Mouse (Mus musculus): ENCODE data around the gene Bst2. TPM values are rescaled to one million over a fixed set of nuclear protein-coding genes. Genes with fewer than 3 reads are reported as not detected.

Bst2 gene
- polyA plus RNA-seq, 1 experiment from 2014 or later, result 16.4 TPM

DNA sequence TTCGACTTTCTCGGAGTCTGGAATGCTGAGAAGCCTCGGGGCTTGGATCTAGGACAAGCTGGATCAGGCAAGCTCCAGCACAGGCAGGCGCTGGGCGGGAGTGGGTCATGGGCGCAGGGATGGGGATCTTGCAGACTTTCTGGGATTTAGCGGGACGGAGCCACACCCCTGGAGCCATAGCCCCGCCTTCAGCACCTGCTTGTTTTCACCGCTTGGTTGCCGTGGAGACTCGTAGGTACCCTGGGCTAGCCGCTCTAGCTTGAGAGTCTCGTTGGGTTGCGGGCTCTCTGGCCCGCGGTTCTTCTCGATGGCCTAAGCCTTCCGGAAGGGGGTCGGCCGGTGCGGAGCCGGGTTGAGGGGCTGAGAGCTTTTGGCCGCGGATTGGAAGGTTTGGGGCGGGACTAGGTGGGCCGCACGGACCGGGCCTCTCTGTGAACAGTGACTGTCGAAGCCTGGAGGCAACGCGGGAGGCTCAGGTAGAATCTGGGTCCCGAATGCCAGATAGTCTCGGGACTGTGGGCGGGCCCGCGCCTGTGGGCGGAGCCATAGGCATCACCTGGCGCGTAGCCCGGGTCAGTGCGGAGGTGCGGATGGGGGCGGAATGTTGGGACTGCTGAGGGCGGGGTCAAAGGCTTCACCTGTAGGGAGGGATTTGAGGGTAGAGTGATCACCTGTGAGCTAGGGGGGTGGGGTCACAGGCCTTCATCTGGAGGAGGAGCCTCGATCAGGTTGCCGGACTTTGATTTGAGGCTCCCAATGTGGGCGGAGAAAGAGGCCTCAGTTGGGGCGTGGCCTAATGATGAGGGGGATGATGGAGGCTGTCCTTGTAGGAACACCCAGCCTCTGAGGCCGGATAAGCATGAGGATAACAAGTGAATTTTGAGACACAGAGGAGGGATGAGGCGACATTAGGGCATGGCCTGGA lies 32.4 kb upstream of the Bst2 start:
- peak; percentile 82 for ATAC-seq (ENCODE audit: low FRiP score, low read depth)
- no peaks in the 10 kb centered on the region for H3K9me3 ChIP-seq
- H3K4me3 ChIP-seq, result peak overlapping the region; percentile 61
- peak overlapping the region; percentile 89 for H3K4me2 ChIP-seq (replicated peaks)
- under 1% methylated on average over 51 of the region's 51 CpGs for WGBS
- H3K27me3 ChIP-seq (replicated peaks), result peaks cover 26% of the 10 kb centered on the region
- no peak overlapping the region; the same call in 1 of the 2 replicates for H3K27ac ChIP-seq
- H3K4me1 ChIP-seq, result peaks cover 28% of the 10 kb centered on the region
- peak overlapping the region; percentile 52 for H3K9ac ChIP-seq
- H3K36me3 ChIP-seq, result no peaks in the 10 kb centered on the region

DNA sequence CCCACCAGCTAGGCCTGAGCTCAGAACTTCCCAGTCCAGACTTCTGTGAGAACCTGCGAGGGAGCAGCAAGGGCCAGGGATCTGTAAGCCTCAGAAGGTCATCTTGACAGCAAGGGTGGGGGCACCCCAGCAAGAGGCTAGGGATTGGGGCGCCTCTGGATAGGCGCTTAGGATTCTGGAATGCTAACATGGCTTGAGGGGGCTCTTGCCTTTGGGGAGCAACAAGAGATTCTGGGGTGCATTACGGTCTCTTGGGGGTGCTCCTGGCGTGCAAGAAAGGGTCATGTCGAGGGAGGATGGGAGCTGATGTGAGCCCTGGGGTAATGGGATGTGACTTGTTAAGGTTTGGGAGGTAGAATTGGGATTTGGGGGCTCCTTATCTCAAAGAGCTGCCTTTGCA lies 31.7 kb upstream of the Bst2 start:
- Histone ChIP-seq H3K4me2 (replicated peaks) (peak overlapping the region; percentile 89), H3K36me3 (no peaks in the 10 kb centered on the region), H3K27ac (no peak overlapping the region), H3K9ac (peak overlapping the region; percentile 52; the same call in 1 of the 2 replicates), H3K27me3 (replicated peaks) (peaks cover 29% of the 10 kb centered on the region), H3K9me3 (peaks cover 5% of the 10 kb centered on the region; the same call in 1 of the 2 replicates), H3K4me3 (peak overlapping the region; percentile 61), H3K4me1 (peaks cover 28% of the 10 kb centered on the region)
- no peak for ATAC-seq (ENCODE audit: low FRiP score, low read depth)
- WGBS, result 18% methylated on average over 6 of the region's 6 CpGs

DNA sequence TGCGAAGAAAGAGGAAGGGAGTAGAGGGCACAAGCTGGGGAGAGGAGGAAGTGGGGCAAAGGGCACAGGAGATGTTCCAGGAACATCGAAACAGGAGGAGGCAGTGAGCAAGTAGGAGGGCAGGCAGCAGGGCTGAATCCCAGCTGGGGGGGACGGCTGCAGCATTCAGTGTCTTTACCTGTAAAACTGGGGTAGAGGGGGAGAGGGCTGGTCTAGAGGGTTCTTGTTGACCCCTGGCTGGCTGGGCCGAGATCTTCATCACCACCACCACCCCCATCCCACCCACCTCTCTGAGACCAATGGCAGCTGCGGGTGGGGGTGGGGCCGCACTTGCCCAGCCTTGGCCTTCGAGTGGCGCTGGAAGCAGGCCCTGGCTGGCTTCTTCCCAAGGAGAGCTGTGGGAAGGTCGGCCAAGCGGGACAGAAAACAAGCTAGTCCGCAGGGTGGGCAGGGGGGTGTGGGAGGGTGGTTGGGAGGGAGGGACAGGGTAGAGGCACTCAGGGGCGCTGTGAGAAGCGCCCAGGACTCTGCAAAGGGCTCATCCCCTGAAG lies 31.2 kb upstream of the Bst2 start, which contains the start of gene Slc27a1:
Slc27a1 (plus strand) TSS at position 496 of the 551 bp plus-strand sequence.
- Histone ChIP-seq H3K9ac (peak within 1 kb of the TSS; percentile 52), H3K4me3 (peak within 1 kb of the TSS; percentile 61), H3K27me3 (replicated peaks) (peaks cover 33% of the 10 kb centered on the region), H3K27ac (no peak within 1 kb of the TSS; the same call in 1 of the 2 replicates), H3K9me3 (peaks cover 6% of the 10 kb centered on the region; the same call in 1 of the 2 replicates), H3K4me2 (replicated peaks) (peak within 1 kb of the TSS; percentile 89), H3K4me1 (peaks cover 28% of the 10 kb centered on the region), H3K36me3 (no peaks in the 10 kb centered on the region)
- ATAC-seq (ENCODE audit: low FRiP score, low read depth), result no peak
- WGBS, result 13% methylated on average over 13 of the region's 13 CpGs

DNA sequence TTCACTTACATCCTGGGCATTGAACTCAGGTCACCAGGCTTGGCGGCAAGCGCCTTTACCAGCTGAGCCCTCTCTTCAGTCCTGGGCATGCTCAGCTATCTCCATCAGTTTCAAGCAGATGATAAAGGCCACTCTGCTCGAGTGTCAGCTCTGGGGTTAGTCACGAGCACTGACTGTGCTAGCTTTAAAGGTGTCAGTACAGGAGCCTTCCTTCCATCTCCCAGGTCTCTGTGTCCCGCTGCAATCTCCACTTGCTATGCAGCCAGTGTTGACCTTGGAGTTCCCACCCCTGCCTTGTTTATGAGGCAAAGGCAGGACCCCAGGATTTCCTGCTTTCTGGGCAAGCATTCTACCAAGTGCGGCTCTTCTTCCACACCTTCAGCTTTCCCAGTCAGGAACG lies 30.3 kb upstream of the Bst2 start:
- peaks cover 42% of the 10 kb centered on the region for H3K27me3 ChIP-seq (replicated peaks)
- H3K4me2 ChIP-seq (replicated peaks), result no peak overlapping the region
- H3K9me3 ChIP-seq, result peaks cover 6% of the 10 kb centered on the region; the same call in 1 of the 2 replicates
- H3K9ac ChIP-seq, result no peak overlapping the region
- H3K4me1 ChIP-seq, result peaks cover 20% of the 10 kb centered on the region
- H3K36me3 ChIP-seq, result no peaks in the 10 kb centered on the region
- no peak overlapping the region for H3K27ac ChIP-seq
- 77% methylated on average over 7 of the region's 7 CpGs for WGBS
- H3K4me3 ChIP-seq, result no peak overlapping the region
- ATAC-seq (ENCODE audit: low FRiP score, low read depth), result no peak

DNA sequence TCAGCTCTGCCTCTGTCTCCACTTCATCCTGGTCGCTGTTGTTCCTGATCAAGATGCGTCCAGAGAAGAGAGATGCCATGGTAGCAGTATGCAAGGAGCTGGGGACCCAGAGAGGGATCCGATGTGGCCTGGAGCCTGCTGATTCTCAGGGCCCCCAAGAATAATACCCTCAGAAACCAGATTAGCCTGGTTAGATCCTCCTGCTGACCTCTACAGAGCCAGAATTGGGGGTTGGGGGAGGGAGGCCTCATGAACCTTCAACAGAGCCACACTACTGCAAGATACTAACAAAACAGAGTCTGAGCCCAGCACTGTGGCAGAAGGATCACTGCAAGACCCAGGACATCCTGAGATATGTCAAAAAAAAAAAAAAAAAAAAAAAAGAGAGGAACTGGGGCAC lies 29.2 kb upstream of the Bst2 start, which contains the start of gene Nxnl1:
Nxnl1 (minus strand) TSS at position 101 of the 400 bp plus-strand sequence.
- H3K27me3 ChIP-seq (replicated peaks), result peaks cover 53% of the 10 kb centered on the region
- H3K9ac ChIP-seq, result no peak within 1 kb of the TSS

DNA sequence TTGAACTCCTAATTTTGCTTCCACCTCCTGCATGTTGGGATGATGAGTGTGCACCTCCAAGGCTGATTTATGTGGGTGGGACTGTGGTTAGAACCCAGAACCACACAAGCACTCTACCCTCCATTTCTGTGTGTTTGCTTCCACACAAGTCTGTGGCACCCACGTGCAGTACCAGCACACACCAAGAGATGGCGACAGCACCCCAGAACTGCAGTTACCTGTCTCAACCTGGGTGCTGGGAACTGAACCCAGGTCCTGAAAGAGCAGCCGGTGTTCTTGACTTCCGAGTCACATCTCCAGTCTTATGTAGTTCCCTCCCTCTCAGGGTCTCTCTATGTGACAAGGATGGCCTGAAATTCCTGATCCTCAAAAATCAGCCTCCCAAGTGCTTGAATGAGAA lies 26.7 kb upstream of the Bst2 start:
- 87% methylated on average over 4 of the region's 4 CpGs for WGBS
- Histone ChIP-seq H3K9me3 (peaks cover 6% of the 10 kb centered on the region; the same call in 1 of the 2 replicates), H3K27me3 (replicated peaks) (peaks cover 75% of the 10 kb centered on the region), H3K9ac (no peak overlapping the region), H3K4me2 (replicated peaks) (no peak overlapping the region), H3K4me1 (peaks cover 10% of the 10 kb centered on the region), H3K4me3 (no peak overlapping the region), H3K36me3 (no peaks in the 10 kb centered on the region), H3K27ac (no peak overlapping the region)
- no peak for ATAC-seq (ENCODE audit: low FRiP score, low read depth)

More for the DNA sequence above, 29.2 kb upstream of the Bst2 start, which contains the start of gene Nxnl1:
- Histone ChIP-seq H3K4me1 (peaks cover 19% of the 10 kb centered on the region), H3K36me3 (no peaks in the 10 kb centered on the region), H3K4me2 (replicated peaks) (no peak within 1 kb of the TSS), H3K27ac (no peak within 1 kb of the TSS), H3K4me3 (no peak within 1 kb of the TSS), H3K9me3 (peaks cover 6% of the 10 kb centered on the region; the same call in 1 of the 2 replicates)
- 69% methylated on average over 3 of the region's 3 CpGs for WGBS
- ATAC-seq (ENCODE audit: low FRiP score, low read depth), result no peak

DNA sequence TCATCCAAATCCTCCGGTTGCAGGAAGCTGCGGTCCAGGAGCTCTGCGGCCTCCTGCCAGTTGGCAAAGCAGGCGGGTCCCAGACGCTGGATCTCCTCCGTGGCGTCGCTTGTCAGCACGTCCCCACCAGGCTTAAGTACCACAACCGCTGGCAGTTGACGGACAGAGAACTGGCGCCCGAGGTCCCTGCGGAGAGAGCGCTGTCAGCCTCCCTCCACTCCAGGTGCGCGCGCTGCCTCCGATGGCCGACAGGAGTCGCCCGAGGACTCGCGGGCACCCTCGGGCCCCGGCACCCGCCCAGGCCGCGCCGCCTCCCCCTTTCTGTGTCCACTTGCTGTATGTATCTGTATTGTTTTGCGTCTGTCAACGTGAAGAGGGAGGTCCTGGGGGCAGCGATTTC lies 25.5 kb upstream of the Bst2 start:
- H3K4me2 ChIP-seq (replicated peaks), result peak overlapping the region; percentile 50
- H3K4me1 ChIP-seq, result peaks cover 12% of the 10 kb centered on the region
- H3K36me3 ChIP-seq, result no peaks in the 10 kb centered on the region
- H3K27me3 ChIP-seq (replicated peaks), result peaks cover 78% of the 10 kb centered on the region
- WGBS, result 2% methylated on average over 33 of the region's 33 CpGs
- peak overlapping the region; percentile 40; the same call in 1 of the 2 replicates for H3K9ac ChIP-seq
- H3K27ac ChIP-seq, result no peak overlapping the region
- 0 out of 2 replicates have a peak overlapping the region, but pooled peaks have one; percentile 9 for H3K4me3 ChIP-seq
- peaks cover 6% of the 10 kb centered on the region; the same call in 1 of the 2 replicates for H3K9me3 ChIP-seq
- no peak for ATAC-seq (ENCODE audit: low FRiP score, low read depth)

DNA sequence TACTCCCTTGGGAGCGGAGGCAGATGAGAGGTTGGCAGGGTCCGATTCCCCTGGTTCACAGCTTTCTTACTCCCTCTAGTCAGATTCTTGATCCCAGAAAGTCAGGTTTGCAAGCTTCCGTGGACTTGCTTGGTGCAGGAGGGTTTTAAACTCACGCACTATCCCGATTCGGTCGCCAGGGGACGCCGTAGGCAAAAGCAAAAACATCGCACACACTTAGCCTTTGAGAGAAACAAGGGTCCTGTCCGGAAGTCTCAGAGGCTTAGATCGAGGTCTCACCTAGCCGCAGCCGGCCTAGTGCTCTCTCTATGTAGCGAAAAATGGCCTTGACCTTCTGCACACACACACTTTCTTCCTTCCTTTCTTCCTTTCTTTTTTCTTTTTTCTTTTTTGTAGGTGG lies 24.1 kb upstream of the Bst2 start:
- Histone ChIP-seq H3K9me3 (peaks cover 6% of the 10 kb centered on the region; the same call in 1 of the 2 replicates), H3K27me3 (replicated peaks) (peaks cover 90% of the 10 kb centered on the region), H3K4me3 (no peak overlapping the region), H3K4me2 (replicated peaks) (no peak overlapping the region), H3K27ac (no peak overlapping the region), H3K36me3 (no peaks in the 10 kb centered on the region), H3K9ac (no peak overlapping the region), H3K4me1 (peaks cover 12% of the 10 kb centered on the region)
- 3% methylated on average over 15 of the region's 15 CpGs for WGBS
- 0 out of 2 replicates have a peak, but pooled peaks have one; percentile 45 for ATAC-seq (ENCODE audit: low FRiP score, low read depth)

DNA sequence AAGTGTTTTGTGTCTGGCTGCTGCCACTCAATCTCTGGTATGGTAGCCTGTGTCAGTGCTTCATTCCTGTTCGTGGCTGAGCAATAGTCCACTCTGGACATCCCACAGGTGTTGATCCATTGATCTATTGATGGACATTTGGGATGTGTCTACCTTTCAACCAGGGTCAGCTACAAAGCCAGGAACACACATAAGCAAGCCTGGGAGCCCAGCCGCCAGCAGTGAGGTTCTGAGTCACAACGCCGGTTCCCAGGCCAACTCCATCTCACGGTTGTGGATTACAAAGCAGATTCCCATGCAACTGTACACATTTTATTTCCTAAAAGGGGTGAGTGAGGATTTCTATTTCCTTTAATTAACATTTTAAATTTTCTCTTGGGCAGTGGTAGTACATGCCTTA lies 23.5 kb upstream of the Bst2 start:
- ATAC-seq (ENCODE audit: low FRiP score, low read depth), result no peak
- H3K4me1 ChIP-seq, result peaks cover 12% of the 10 kb centered on the region
- 84% methylated on average over 5 of the region's 5 CpGs for WGBS

DNA sequence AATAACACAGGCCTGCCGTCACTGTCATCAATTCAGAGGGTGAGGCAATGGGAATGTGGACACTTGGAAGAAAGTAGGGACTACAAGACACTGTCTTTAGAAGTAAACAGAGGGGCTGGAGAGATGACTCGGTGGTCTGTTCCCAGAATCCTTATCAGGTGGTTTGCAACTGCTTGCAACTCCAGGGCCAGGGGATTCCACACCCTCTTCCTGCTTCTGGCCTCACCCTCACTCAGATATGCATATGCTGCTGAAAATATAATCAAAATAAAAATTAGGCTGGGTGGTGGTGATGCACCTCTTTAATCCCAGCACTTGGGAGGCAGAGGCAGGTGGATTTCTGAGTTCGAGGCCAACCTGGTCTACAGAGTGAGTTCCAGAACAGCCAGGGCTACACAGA lies 22.8 kb upstream of the Bst2 start:
- no peak overlapping the region for H3K27ac ChIP-seq
- 76% methylated on average over 3 of the region's 3 CpGs for WGBS
- ATAC-seq (ENCODE audit: low FRiP score, low read depth), result no peak
- no peak overlapping the region for H3K9ac ChIP-seq
- H3K4me3 ChIP-seq, result no peak overlapping the region
- peaks cover 6% of the 10 kb centered on the region; the same call in 1 of the 2 replicates for H3K9me3 ChIP-seq
- no peak overlapping the region for H3K4me2 ChIP-seq (replicated peaks)
- peaks cover 12% of the 10 kb centered on the region for H3K4me1 ChIP-seq
- H3K27me3 ChIP-seq (replicated peaks), result peaks cover 92% of the 10 kb centered on the region
- no peaks in the 10 kb centered on the region for H3K36me3 ChIP-seq

More for the DNA sequence above, 23.5 kb upstream of the Bst2 start:
- H3K9me3 ChIP-seq, result peaks cover 6% of the 10 kb centered on the region; the same call in 1 of the 2 replicates
- no peak overlapping the region for H3K9ac ChIP-seq
- H3K36me3 ChIP-seq, result no peaks in the 10 kb centered on the region
- H3K27ac ChIP-seq, result no peak overlapping the region
- H3K4me3 ChIP-seq, result no peak overlapping the region
- H3K27me3 ChIP-seq (replicated peaks), result peaks cover 90% of the 10 kb centered on the region
- no peak overlapping the region for H3K4me2 ChIP-seq (replicated peaks)

DNA sequence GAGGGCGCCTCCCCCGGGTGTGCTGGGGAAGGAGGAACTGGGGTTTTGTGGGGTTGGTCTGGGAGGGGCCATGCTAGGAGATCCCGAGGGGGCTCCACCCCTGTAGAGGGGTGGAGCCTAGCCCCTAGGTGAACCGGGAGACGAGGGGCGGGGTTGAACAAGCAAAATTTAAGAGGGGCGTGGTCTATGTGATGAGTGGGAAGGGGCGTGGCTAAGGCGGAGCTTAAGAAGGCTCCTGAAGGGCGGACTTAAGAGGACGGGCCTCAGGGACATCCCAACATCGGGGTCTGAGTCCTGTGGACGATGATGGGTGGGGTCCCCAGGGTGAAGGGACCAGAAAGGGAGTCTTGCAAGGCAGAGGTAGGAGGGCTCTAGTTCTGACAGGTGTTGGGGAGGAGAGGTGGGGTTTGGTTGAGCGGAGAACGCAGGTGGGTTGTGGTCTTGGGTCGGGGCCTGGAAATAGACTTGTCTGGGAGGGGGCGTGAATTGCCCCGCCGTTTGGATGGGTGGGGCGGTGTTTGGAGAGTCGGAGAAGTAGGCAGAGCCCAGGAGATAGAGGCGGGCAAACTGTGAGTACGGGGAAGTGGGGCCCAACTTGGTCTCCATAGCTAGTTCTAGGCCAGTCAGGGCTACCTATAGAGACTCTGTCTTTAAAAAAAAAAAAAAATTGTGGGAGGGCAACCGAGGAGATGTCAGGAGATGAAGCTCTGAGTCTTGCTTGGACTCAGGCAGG lies 21.9 kb upstream of the Bst2 start:
- ATAC-seq (ENCODE audit: low FRiP score, low read depth), result no peak
- H3K4me3 ChIP-seq, result peak overlapping the region; percentile 19
- H3K4me1 ChIP-seq, result peaks cover 12% of the 10 kb centered on the region
- H3K27ac ChIP-seq, result no peak overlapping the region
- H3K36me3 ChIP-seq, result no peaks in the 10 kb centered on the region
- 0 out of 2 replicates have a peak overlapping the region, but pooled peaks have one; percentile 8 for H3K9ac ChIP-seq
- H3K27me3 ChIP-seq (replicated peaks), result peaks cover 90% of the 10 kb centered on the region
- peak overlapping the region; percentile 52 for H3K4me2 ChIP-seq (replicated peaks)
- peaks cover 3% of the 10 kb centered on the region; the same call in 1 of the 2 replicates for H3K9me3 ChIP-seq
- 1% methylated on average over 24 of the region's 24 CpGs for WGBS

Data from neural tube, embryonic 12.5 days (tissue).